Mouse (Mus musculus) heart, embryonic 14.5 days (tissue): ENCODE data around the gene Pdzd7. TPM values are rescaled to one million over a fixed set of nuclear protein-coding genes. Genes with fewer than 3 reads are reported as not detected.

ENCODE experiments used
- ATAC-seq: fragments of 200-750 bp; cut with Nextera tagmentation; 2 replicates; pipeline ENCODE4 v1.8.0; 2017; ENCODE audit warnings: low read depth, moderate TSS enrichment; ENCODE audit not compliant: insufficient number of reproducible peaks, insufficient read depth, low FRiP score
- H3K27ac ChIP-seq, 2 experiments: fragments of 200-500 bp in 1 of 2; fragments of 300-500 bp in 1 of 2; sonication (generic) in 1 of 2; replicated peaks in 1 of 2; 2 replicates each; pipeline ENCODE4 v1.5.1; 2012 to 2014; ENCODE audit warnings: low read depth in 2 of 2, low read length in 2 of 2, control low read depth in 1 of 2, mild to moderate bottlenecking in 1 of 2, mixed read lengths in 1 of 2; ENCODE audit not compliant: control insufficient read depth in 1 of 2, insufficient read depth in 1 of 2
- H3K27me3 ChIP-seq: fragments of 300-500 bp; sonication (generic); 2 replicates; pipeline ENCODE4 v1.6.1; 2014; ENCODE audit warnings: mild to moderate bottlenecking, low read length, control low read depth; ENCODE audit not compliant: control insufficient read depth, insufficient read depth
- H3K36me3 ChIP-seq: fragments of 300-500 bp; sonication (generic); 2 replicates; pipeline ENCODE4 v1.6.1; 2014; ENCODE audit warnings: mild to moderate bottlenecking, control low read depth, low read length, mixed read lengths; ENCODE audit not compliant: control insufficient read depth, insufficient read depth
- H3K4me1 ChIP-seq, 2 experiments: fragments of 200-500 bp in 1 of 2; fragments of 300-500 bp in 1 of 2; sonication (generic) in 1 of 2; 2 replicates each; pipeline ENCODE4 v1.6.1; 2012 to 2014; ENCODE audit warnings: low read length in 2 of 2, control low read depth in 1 of 2, mixed read lengths in 1 of 2; ENCODE audit not compliant: control insufficient read depth in 2 of 2, insufficient read depth in 2 of 2
- H3K4me2 ChIP-seq: fragments of 300-500 bp; sonication (generic); 2 replicates; pipeline ENCODE4 v1.6.1; 2014; ENCODE audit warnings: mild to moderate bottlenecking, low read length
- H3K4me3 ChIP-seq, 2 experiments: fragments of 200-500 bp in 1 of 2; fragments of 300-500 bp in 1 of 2; sonication (generic) in 1 of 2; 2 replicates each; pipeline ENCODE4 v1.5.1; 2012 to 2014; ENCODE audit warnings: low read length in 2 of 2, mild to moderate bottlenecking in 2 of 2, control low read depth in 1 of 2, low read depth in 1 of 2, moderate library complexity in 1 of 2; ENCODE audit not compliant: control insufficient read depth in 1 of 2, insufficient read depth in 1 of 2
- H3K9ac ChIP-seq: fragments of 300-500 bp; sonication (generic); 2 replicates; pipeline ENCODE4 v1.6.1; 2014; ENCODE audit warnings: mild to moderate bottlenecking, low read length
- H3K9me3 ChIP-seq: fragments of 300-500 bp; sonication (generic); 2 replicates; pipeline ENCODE4 v1.6.1; 2016; ENCODE audit warnings: low read length, control low read depth; ENCODE audit not compliant: control insufficient read depth
- WGBS: fragments of 180-500 bp; shearing (Covaris S2); extraction: QIAGEN DNeasy Blood & Tissue Kit; methylation state at CpG from one replicate; pipeline ENCODE4 v1.1.7; 2014; 5-methylcytosine and 5-hydroxymethylcytosine counted together
- polyA plus RNA-seq: library from polyadenylated mRNA; unstranded; fragments of >200 nt; fragmentation: Nextera tagmentation; extraction: Ambion mirVana; gene quantifications from 2 replicates; pipeline ENCODE4 v1.2.1, GENCODE M21; 2014

The Pdzd7 gene
- polyA plus RNA-seq, 1 experiment from 2014 or later = 0.11 TPM

DNA sequence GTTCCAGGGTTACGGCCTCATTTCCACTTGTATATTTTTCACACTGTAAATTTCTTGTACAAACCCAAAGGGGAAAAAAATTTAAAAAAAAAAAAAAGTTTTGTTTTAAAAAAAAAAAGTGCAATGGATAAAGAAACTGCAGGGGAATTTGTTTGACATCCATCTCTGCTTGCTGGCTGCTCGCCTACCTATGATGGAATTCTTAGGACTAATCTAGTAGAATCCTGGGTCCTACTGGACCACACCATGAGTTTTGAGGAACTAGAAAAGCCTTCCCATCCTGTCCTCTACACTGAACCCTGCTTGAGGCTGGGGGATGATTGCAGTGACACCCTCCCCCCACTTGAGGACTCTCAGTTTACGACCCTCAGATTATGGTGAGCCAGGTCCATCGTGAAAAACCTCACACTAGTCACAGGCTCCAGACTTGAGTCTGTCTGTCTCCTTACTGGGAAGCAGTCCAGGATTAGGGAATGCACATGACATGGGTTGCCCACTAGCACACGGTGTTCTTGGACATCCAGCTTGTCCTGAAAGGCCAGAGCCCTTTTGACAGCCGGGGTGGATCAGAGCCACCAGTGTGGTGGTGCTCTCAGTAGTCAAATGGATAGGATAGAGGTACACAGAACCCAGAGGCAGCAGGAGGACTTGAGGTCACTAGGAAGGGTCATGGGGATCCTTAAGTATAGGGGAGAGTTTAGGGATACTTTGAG, 18.4 kb downstream of the Pdzd7 start:
- H3K27me3 ChIP-seq = no peaks in the 10 kb centered on the region
- H3K27ac ChIP-seq = no peak overlapping the region
- peaks cover 8 to 18% of the 10 kb centered on the region in 2 experiments for H3K4me1 ChIP-seq
- H3K9me3 ChIP-seq = no peaks in the 10 kb centered on the region
- WGBS = 69% methylated on average over 6 of the region's 6 CpGs
- no peak overlapping the region for H3K9ac ChIP-seq
- H3K4me3 ChIP-seq = no peak overlapping the region
- no peak overlapping the region for H3K4me2 ChIP-seq
- ATAC-seq = no peak
- peaks cover 66% of the 10 kb centered on the region for H3K36me3 ChIP-seq

DNA sequence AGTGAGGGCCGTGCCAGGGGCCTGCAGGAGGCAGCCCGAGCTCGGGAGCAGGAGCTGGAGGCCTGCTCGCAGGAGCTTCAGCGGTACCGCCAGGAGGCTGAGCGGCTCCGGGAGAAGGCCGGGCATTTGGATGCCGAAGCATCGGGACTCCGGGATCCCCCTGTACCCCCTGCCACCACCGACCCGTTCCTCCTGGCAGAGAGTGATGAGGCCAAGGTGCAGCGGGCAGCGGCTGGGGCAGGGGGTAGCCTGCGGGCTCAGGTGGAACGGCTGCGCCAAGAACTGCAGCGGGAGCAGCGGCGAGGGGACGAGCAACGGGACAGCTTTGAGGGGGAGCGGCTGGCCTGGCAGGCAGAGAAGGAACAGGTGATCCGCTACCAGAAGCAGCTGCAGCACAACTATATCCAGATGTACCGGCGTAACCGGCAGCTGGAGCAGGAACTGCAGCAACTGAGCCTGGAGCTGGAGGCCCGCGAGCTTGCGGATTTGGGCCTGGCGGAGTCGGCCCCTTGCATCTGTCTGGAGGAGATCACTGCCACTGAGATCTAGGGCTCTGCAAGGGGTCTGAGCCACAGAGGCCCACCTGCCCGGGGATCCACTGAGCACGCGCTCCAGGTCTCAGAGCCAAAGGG, 19.5 kb downstream of the Pdzd7 start:
- Histone ChIP-seq H3K27ac (no peak overlapping the region), H3K36me3 (peaks cover 76% of the 10 kb centered on the region), H3K4me2 (no peak overlapping the region), H3K4me1 (peaks cover 6 to 18% of the 10 kb centered on the region in 2 experiments), H3K9ac (no peak overlapping the region), H3K9me3 (no peaks in the 10 kb centered on the region), H3K4me3 (no peak overlapping the region), H3K27me3 (no peaks in the 10 kb centered on the region)
- WGBS = 90% methylated on average over 37 of the region's 37 CpGs
- ATAC-seq = no peak

DNA sequence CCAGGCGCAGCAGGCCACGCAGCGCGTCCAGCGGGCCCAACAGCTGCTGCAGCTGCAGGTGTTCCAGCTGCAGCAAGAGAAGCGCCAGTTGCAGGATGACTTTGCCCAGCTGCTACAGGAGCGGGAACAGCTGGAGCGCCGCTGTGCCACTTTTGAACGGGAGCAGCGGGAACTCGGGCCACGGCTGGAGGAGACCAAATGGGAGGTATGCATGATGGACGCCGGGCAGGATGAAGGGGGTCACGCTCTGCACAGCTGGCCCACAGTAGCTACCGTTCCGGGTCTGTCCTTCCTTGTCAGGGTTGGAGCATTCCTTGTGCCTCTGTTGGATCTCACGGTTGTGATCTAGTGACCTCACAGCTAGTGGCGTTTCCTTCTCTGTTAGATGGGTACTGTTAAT, 20.7 kb downstream of the Pdzd7 start:
- peaks cover 81% of the 10 kb centered on the region for H3K36me3 ChIP-seq
- H3K4me3 ChIP-seq = no peak overlapping the region
- no peaks in the 10 kb centered on the region for H3K27me3 ChIP-seq
- no peak overlapping the region for H3K9ac ChIP-seq
- WGBS = 94% methylated on average over 20 of the region's 20 CpGs
- H3K4me2 ChIP-seq = no peak overlapping the region
- peaks cover 7 to 19% of the 10 kb centered on the region in 2 experiments for H3K4me1 ChIP-seq
- ATAC-seq = no peak
- H3K27ac ChIP-seq = no peak overlapping the region
- H3K9me3 ChIP-seq = no peaks in the 10 kb centered on the region

DNA sequence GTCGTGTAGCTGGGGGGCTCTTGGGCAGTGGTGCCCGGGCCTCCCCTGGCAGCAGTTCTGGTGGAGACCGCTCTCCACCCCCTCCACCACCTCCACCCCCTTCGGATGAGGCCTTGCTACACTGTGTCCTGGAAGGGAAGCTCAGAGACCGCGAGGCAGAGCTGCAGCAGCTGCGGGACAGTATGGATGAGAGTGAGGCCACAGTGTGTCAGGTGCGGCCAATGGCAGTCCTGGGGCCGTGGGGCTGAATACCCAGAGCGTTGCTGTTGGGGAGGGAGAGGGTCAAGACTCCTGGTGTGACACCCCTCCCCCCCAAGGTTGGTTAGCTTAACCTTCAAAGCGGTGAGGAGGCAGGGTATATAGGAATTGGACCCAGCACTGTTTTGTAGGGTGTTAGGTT, 21.5 kb downstream of the Pdzd7 start:
- Histone ChIP-seq H3K4me2 (no peak overlapping the region), H3K27me3 (no peaks in the 10 kb centered on the region), H3K9ac (no peak overlapping the region), H3K36me3 (peaks cover 80% of the 10 kb centered on the region), H3K9me3 (no peaks in the 10 kb centered on the region), H3K4me1 (peaks cover 9 to 27% of the 10 kb centered on the region in 2 experiments), H3K27ac (no peak overlapping the region), H3K4me3 (no peak overlapping the region)
- ATAC-seq = no peak; the same call in 1 of the 2 replicates
- 79% methylated on average over 11 of the region's 11 CpGs for WGBS

GRCm38 (mm10) chr19:45021362-45021761, 24.2 kb downstream of the Pdzd7 start:
- Histone ChIP-seq H3K27ac (no peak overlapping the region), H3K27me3 (no peaks in the 10 kb centered on the region), H3K4me1 (peaks cover 14 to 32% of the 10 kb centered on the region in 2 experiments), H3K9ac (peak overlapping the region; percentile 34; the same call in 1 of the 2 replicates), H3K36me3 (peaks cover 54% of the 10 kb centered on the region), H3K4me2 (0 out of 2 replicates have a peak overlapping the region, but pooled peaks have one; percentile 18), H3K4me3 (no peak overlapping the region), H3K9me3 (no peaks in the 10 kb centered on the region)
- no peak for ATAC-seq
- 82% methylated on average over 15 of the region's 15 CpGs for WGBS

GRCm38 (mm10) chr19:45020348-45020747, 25.2 kb downstream of the Pdzd7 start:
- ATAC-seq = no peak
- Histone ChIP-seq H3K9me3 (no peaks in the 10 kb centered on the region), H3K4me1 (peaks cover 14 to 32% of the 10 kb centered on the region in 2 experiments), H3K27me3 (no peaks in the 10 kb centered on the region), H3K4me2 (peak overlapping the region; percentile 22), H3K4me3 (no peak overlapping the region), H3K27ac (no peak overlapping the region), H3K36me3 (peaks cover 44% of the 10 kb centered on the region), H3K9ac (peak overlapping the region; percentile 18; the same call in 1 of the 2 replicates)
- 52% methylated on average over 6 of the region's 6 CpGs for WGBS

GRCm38 (mm10) chr19:45018351-45018831, 27.1 kb downstream of the Pdzd7 start:
- ATAC-seq = no peak
- Histone ChIP-seq H3K27ac (peak overlapping the region; percentile 98 to 100), H3K36me3 (peaks cover 25% of the 10 kb centered on the region)

More at GRCm38 (mm10) chr19:45018351-45018831, 27.1 kb downstream of the Pdzd7 start:
- peaks cover 23 to 46% of the 10 kb centered on the region in 2 experiments for H3K4me1 ChIP-seq
- H3K9ac ChIP-seq = peak overlapping the region; percentile 96
- WGBS = 0% methylated on average over 12 of the region's 13 CpGs
- no peaks in the 10 kb centered on the region for H3K27me3 ChIP-seq
- H3K9me3 ChIP-seq = no peaks in the 10 kb centered on the region
- peak overlapping the region; percentile 68 to 79 for H3K4me3 ChIP-seq
- H3K4me2 ChIP-seq = peak overlapping the region; percentile 98
